Mouse (Mus musculus) heart, embryonic 16.5 days (tissue): ENCODE measurements around the gene Phactr1. TPM values are rescaled to one million over a fixed set of nuclear protein-coding genes. Genes with fewer than 3 reads are reported as not detected.

Source experiments
- ATAC-seq: fragments of 200-750 bp; cut with Nextera tagmentation; replicated peaks from 2 replicates; pipeline ENCODE4 v1.8.0; 2017; ENCODE audit warnings: moderate number of reproducible peaks; ENCODE audit not compliant: insufficient read depth, low FRiP score; ENCODE audit errors: extremely low read depth
- H3K27ac ChIP-seq: fragments of 300-500 bp; sonication (generic); 2 replicates; pipeline ENCODE4 v1.5.1; 2014; ENCODE audit warnings: mild to moderate bottlenecking, low read length, control low read depth, moderate library complexity
- H3K27me3 ChIP-seq: fragments of 300-500 bp; sonication (generic); 2 replicates; pipeline ENCODE4 v1.6.1; 2014; ENCODE audit warnings: low read length, mixed read lengths; ENCODE audit not compliant: control insufficient read depth, insufficient read depth
- H3K36me3 ChIP-seq: fragments of 300-500 bp; sonication (generic); 2 replicates; pipeline ENCODE4 v1.6.1; 2014; ENCODE audit not compliant: control insufficient read depth, insufficient read depth
- H3K4me1 ChIP-seq: fragments of 300-500 bp; sonication (generic); 2 replicates; pipeline ENCODE4 v1.6.1; 2014; ENCODE audit warnings: low read length, mixed read lengths; ENCODE audit not compliant: control insufficient read depth, insufficient read depth
- H3K4me2 ChIP-seq: fragments of 300-500 bp; sonication (generic); 2 replicates; pipeline ENCODE4 v1.6.1; 2014; ENCODE audit warnings: low read depth, mild to moderate bottlenecking, control low read depth, low read length
- H3K4me3 ChIP-seq: fragments of 300-500 bp; sonication (generic); 2 replicates; pipeline ENCODE4 v1.5.1; 2014; ENCODE audit warnings: mild to moderate bottlenecking, control low read depth, low read length
- H3K9ac ChIP-seq: fragments of 300-500 bp; sonication (generic); 2 replicates; pipeline ENCODE4 v1.6.1; 2014; ENCODE audit warnings: low read length, control low read depth
- H3K9me3 ChIP-seq: fragments of 300-500 bp; sonication (generic); replicated peaks from 2 replicates; pipeline ENCODE4 v1.6.1; 2016; ENCODE audit warnings: low read length; ENCODE audit not compliant: control insufficient read depth
- WGBS: fragments of 180-500 bp; shearing (Covaris S2); extraction: QIAGEN DNeasy Blood & Tissue Kit; methylation state at CpG from one replicate; pipeline ENCODE4 v1.1.7; 2014; 5-methylcytosine and 5-hydroxymethylcytosine counted together
- polyA plus RNA-seq: library from polyadenylated mRNA; unstranded; fragments of >200 nt; fragmentation: Nextera tagmentation; extraction: Ambion mirVana; gene quantifications from 2 replicates; pipeline ENCODE4 v1.2.1, GENCODE M21; 2015

The Phactr1 gene
- polyA plus RNA-seq, 1 experiment from 2014 or later = 4.6 TPM

- Histone ChIP-seq H3K27me3 (no peaks in the 10 kb centered on the region), H3K9ac (no peak overlapping the region), H3K4me1 (no peaks in the 10 kb centered on the region), H3K4me3 (no peak overlapping the region), H3K36me3 (no peaks in the 10 kb centered on the region), H3K27ac (no peak overlapping the region; the same call in 1 of the 2 replicates), H3K9me3 (peaks cover 6% of the 10 kb centered on the region; the same call in 1 of the 2 replicates), H3K4me2 (no peak overlapping the region)
- no peak for ATAC-seq
- WGBS = 59% methylated on average over 3 of the region's 3 CpGs
Observed at GRCm38 (mm10) chr13:42994276-42994675, 313.9 kb downstream of the Phactr1 start.

- H3K9ac ChIP-seq = no peak overlapping the region
- H3K9me3 ChIP-seq = peaks cover 6% of the 10 kb centered on the region; the same call in 1 of the 2 replicates
- H3K27me3 ChIP-seq = no peaks in the 10 kb centered on the region
- ATAC-seq = no peak
- no peaks in the 10 kb centered on the region for H3K4me1 ChIP-seq
- no peak overlapping the region for H3K4me2 ChIP-seq
- no peak overlapping the region for H3K4me3 ChIP-seq
- H3K27ac ChIP-seq = no peak overlapping the region
- 80% methylated on average over 4 of the region's 4 CpGs for WGBS
- H3K36me3 ChIP-seq = no peaks in the 10 kb centered on the region
Observed at GRCm38 (mm10) chr13:42996188-42996587, 315.8 kb downstream of the Phactr1 start.

DNA sequence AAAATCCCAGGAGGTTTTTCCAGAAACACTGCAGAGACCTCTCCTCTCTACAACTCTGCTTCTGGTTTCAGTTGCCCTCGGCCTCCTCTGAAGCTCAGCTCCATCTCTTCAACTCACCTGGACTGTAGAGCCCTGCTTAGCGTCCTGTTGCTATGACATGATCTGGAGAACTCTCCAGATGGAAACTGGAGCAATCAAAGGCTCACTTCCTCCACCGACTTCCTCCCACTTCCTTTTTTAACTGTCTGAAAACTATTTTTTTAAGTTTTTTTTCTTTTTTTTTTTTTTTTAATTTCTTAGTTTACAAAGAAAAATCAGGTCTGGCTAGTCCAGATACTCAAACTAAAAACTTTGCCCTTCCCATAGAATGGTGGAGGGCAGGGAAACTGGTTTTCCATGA lies 318.9 kb downstream of the Phactr1 start:
- Histone ChIP-seq H3K4me3 (no peak overlapping the region), H3K9me3 (no peaks in the 10 kb centered on the region), H3K27me3 (no peaks in the 10 kb centered on the region), H3K4me2 (no peak overlapping the region), H3K9ac (no peak overlapping the region), H3K36me3 (no peaks in the 10 kb centered on the region), H3K27ac (no peak overlapping the region), H3K4me1 (no peaks in the 10 kb centered on the region)
- 65% methylated on average over 3 of the region's 3 CpGs for WGBS
- no peak for ATAC-seq

DNA sequence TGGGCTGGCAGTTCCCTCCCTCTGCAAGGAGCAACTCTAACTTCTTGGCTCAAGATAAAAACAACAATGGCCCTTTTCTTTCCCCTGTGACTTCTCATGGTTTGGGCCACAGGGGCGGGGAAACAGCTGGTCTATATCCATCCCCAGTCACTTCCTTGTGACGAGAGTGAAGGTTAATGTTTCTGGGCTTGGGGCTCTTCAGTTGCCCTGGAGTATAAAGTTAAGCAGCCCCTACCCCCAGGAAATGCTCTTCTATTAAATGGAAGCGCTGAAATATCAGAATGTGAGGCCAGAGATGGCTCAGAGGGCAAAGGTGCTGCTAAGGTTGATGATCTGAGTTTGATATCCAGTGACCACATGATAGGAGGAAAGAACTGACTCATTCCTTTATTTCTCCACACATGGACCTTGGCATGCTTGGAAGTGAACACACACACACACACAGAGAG lies 324.7 kb downstream of the Phactr1 start:
- peak; percentile 28; the same call in 1 of the 2 replicates for ATAC-seq
- H3K4me1 ChIP-seq = no peaks in the 10 kb centered on the region
- no peaks in the 10 kb centered on the region for H3K9me3 ChIP-seq
- no peak overlapping the region for H3K9ac ChIP-seq
- H3K4me3 ChIP-seq = no peak overlapping the region
- peak overlapping the region; percentile 8; the same call in 1 of the 2 replicates for H3K27ac ChIP-seq
- no peaks in the 10 kb centered on the region for H3K27me3 ChIP-seq
- 23% methylated on average over 3 of the region's 3 CpGs for WGBS
- H3K4me2 ChIP-seq = no peak overlapping the region
- no peaks in the 10 kb centered on the region for H3K36me3 ChIP-seq

DNA sequence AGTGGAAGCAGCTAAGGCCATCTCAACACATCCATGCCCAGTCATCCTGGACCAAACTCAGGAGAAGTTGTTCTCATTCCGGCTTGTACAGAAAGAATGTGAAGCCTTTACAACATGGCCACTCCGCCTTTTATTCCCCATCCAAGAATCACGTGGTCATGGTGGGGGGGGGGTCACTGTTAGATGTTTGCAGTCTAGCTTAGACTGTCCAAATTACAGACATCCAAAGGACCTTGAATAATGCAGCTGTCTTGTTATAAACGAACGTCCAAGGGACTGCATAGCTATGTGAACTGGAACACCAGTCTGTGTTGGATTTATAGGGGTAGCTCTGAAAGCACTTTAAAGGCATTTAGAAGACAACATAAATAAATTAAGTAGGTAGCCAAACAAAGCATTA lies 328.0 kb downstream of the Phactr1 start:
- Histone ChIP-seq H3K4me1 (peaks cover 7% of the 10 kb centered on the region; the same call in 1 of the 2 replicates), H3K9me3 (no peaks in the 10 kb centered on the region), H3K4me3 (no peak overlapping the region), H3K4me2 (no peak overlapping the region), H3K9ac (no peak overlapping the region), H3K36me3 (no peaks in the 10 kb centered on the region), H3K27me3 (no peaks in the 10 kb centered on the region), H3K27ac (no peak overlapping the region)
- 69% methylated on average over 5 of the region's 5 CpGs for WGBS
- no peak for ATAC-seq

GRCm38 (mm10) chr13:43009596-43009995 lies 329.2 kb downstream of the Phactr1 start:
- Histone ChIP-seq H3K4me1 (peaks cover 7% of the 10 kb centered on the region; the same call in 1 of the 2 replicates), H3K9me3 (no peaks in the 10 kb centered on the region), H3K4me3 (no peak overlapping the region), H3K27ac (no peak overlapping the region), H3K36me3 (no peaks in the 10 kb centered on the region), H3K4me2 (no peak overlapping the region), H3K9ac (no peak overlapping the region), H3K27me3 (no peaks in the 10 kb centered on the region)
- WGBS = 76% methylated on average over 3 of the region's 3 CpGs
- no peak for ATAC-seq

DNA sequence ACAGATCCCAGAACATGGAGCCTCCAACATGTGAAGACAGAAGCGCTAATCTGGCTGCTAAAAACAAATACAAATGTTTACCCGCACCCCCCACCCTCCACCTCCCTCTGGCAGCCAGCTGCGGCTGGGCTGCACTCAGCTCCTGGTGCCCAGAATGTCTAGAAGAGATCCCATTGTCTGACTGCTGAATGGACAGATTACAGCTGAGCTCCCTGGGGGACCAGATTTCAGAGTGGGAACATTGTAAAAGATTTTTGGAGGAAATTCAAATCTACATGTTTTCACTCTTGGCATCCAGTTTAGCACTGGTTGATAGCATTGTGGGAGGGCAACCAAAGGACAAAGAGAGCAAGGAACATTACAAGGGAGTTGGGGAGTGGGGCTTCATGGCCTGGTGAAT lies 331.1 kb downstream of the Phactr1 start:
- WGBS = 49% methylated on average over 3 of the region's 3 CpGs
- H3K4me3 ChIP-seq = no peak overlapping the region
- H3K9ac ChIP-seq = no peak overlapping the region
- H3K36me3 ChIP-seq = no peaks in the 10 kb centered on the region
- H3K27ac ChIP-seq = no peak overlapping the region
- ATAC-seq = peak; percentile 49; the same call in 1 of the 2 replicates
- H3K4me2 ChIP-seq = no peak overlapping the region
- H3K9me3 ChIP-seq = no peaks in the 10 kb centered on the region
- no peaks in the 10 kb centered on the region for H3K27me3 ChIP-seq
- peaks cover 7% of the 10 kb centered on the region; the same call in 1 of the 2 replicates for H3K4me1 ChIP-seq

DNA sequence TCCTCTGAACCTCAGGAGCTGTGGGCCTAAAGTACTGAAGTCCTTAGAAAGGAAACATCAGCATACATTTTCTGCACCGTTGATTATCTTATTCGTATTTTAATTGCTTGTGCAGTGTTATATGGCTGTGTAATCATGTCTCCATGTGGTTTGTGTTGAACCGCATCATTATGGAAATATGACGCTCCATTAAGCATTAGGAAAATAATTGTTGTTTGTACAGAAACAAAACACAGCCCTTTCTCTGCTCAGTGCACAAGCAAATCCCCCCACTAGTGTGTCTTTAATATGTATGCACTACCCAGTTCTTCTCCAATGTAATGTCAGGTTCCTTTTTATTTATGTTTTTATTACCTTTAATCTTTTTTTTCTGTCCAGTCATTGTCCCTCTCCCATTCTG lies 333.6 kb downstream of the Phactr1 start:
- Histone ChIP-seq H3K27me3 (no peaks in the 10 kb centered on the region), H3K9me3 (no peaks in the 10 kb centered on the region), H3K4me3 (no peak overlapping the region), H3K4me1 (peaks cover 7% of the 10 kb centered on the region; the same call in 1 of the 2 replicates), H3K27ac (no peak overlapping the region), H3K4me2 (no peak overlapping the region), H3K36me3 (no peaks in the 10 kb centered on the region), H3K9ac (no peak overlapping the region)
- ATAC-seq = no peak
- WGBS = 91% methylated on average over 4 of the region's 4 CpGs

DNA sequence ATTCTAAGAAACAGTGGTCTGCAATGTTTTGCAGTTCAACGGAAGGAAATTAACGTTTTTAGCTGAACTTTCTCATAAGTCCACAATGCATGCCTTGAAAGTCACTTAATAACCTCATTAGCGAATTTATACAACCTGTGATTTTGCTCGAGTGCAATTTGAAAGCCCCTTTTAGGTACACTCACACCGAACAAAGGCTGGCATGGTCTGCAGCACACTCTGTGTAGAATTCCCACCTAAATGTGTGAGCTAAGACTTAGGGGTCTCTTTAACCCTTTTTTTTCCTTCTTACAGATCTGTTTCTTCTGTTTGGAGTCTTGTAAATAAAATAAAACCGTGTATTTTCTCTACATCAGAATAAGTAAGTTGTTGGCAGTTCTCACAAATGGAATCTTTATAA lies 335.3 kb downstream of the Phactr1 start:
- no peaks in the 10 kb centered on the region for H3K27me3 ChIP-seq
- H3K4me1 ChIP-seq = peaks cover 7% of the 10 kb centered on the region; the same call in 1 of the 2 replicates
- H3K36me3 ChIP-seq = no peaks in the 10 kb centered on the region
- WGBS = 76% methylated on average over 6 of the region's 6 CpGs
- H3K4me2 ChIP-seq = no peak overlapping the region
- ATAC-seq = no peak
- no peak overlapping the region for H3K27ac ChIP-seq
- H3K4me3 ChIP-seq = no peak overlapping the region
- H3K9ac ChIP-seq = no peak overlapping the region
- H3K9me3 ChIP-seq = no peaks in the 10 kb centered on the region
